ENCODE assay signal across 11 mouse cellular contexts in the genomic region with DNA sequence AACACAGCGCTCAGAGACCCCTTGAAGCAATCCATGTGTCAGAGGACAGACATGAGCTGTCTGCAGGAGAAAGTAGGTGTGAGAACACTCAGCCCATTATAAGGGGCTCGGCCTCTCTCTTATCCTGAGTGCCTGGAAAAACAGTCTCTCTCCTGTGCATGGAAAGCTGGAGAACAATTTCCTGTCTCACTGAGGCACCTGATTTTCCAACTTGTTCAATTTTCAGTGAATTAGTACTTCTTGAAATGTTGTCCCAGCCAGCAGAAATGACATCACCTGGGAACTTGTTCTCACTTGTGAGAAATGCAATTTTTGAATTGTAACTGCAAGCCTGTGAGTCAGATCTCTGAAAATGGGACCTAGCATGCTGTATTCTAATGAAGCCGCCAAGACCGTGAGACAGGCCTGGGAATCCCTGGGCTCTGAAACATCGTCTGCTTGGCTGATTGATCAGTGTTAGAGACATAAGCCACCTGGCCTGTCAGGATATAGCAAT. TPM values are rescaled to one million over a fixed set of nuclear protein-coding genes. Genes with fewer than 3 reads are reported as not detected.
DNase-seq lines count a peak whose midpoint lies in the region; ATAC-seq and TF ChIP-seq lines count a peak whose summit lies in the region.
"Had no signal": no experiment of that assay in that cellular context is flagged by ENCODE, and none has a peak within 500 bp of the region (broad histone marks: within the 10 kb centered on the region; RNA-seq: fewer than 3 reads in every experiment).

No protein-coding gene starts in this region.

- no peaks in the 10 kb centered on the region for H3K9me3 ChIP-seq in limb, embryonic 14.5 days (ENCODE audit: control insufficient read depth, low read length)
- H3K9me3 ChIP-seq: liver, embryonic 15.5 days; neural tube, embryonic 12.5 days had no signal

- peak overlapping the region; percentile 63 for H3K27ac ChIP-seq in limb, embryonic 14.5 days (replicated peaks; ENCODE audit: low read depth, low read length)
- H3K27ac ChIP-seq: liver, embryonic 15.5 days; neural tube, embryonic 12.5 days had no signal

- no peak overlapping the region for H3K9ac ChIP-seq in limb, embryonic 14.5 days (ENCODE audit: low read depth, low read length, severe bottlenecking)
- H3K9ac ChIP-seq: liver, embryonic 15.5 days; neural tube, embryonic 12.5 days had no signal

- 18% methylated on average over 5 of the region's 5 CpGs for WGBS in limb, embryonic 14.5 days

- peak; percentile 2 for DNase-seq in right cerebral cortex, adult 18-20 months
- DNase-seq in right cerebral cortex, postnatal 36 days (ENCODE audit: low spot score in 2 of 2): no peak
- DNase-seq in heart, adult 8-10 months (ENCODE audit: low spot score): peak; percentile 52
- DNase-seq in limb, embryonic 14.5 days (ENCODE audit: low spot score): peak; percentile 69
- no peak for DNase-seq in ovary, postnatal 14 days (ENCODE audit: low spot score)
- DNase-seq in cerebellum, adult 8-10 months: no peak
- DNase-seq in thymus, postnatal 0 days (ENCODE audit: low spot score): no peak
- DNase-seq in adrenal gland, postnatal 10 days: no peak

- peak; percentile 85 for ATAC-seq in limb, embryonic 14.5 days (ENCODE audit: low FRiP score, low read depth)
- ATAC-seq: inflammation-experienced regulatory T-cells, adult 6 months had no signal

- no peaks in the 10 kb centered on the region for H3K27me3 ChIP-seq in limb, embryonic 14.5 days (ENCODE audit: control insufficient read depth, insufficient read depth, low read length)
- H3K27me3 ChIP-seq: liver, embryonic 15.5 days; neural tube, embryonic 12.5 days had no signal

- no peaks in the 10 kb centered on the region for H3K36me3 ChIP-seq in limb, embryonic 14.5 days (ENCODE audit: control insufficient read depth, insufficient read depth, low read length)
- H3K36me3 ChIP-seq: liver, embryonic 15.5 days; neural tube, embryonic 12.5 days had no signal

- no peak overlapping the region for H3K4me2 ChIP-seq in limb, embryonic 14.5 days (replicated peaks; ENCODE audit: low read depth, low read length, severe bottlenecking)
- H3K4me2 ChIP-seq: liver, embryonic 15.5 days; neural tube, embryonic 12.5 days had no signal

- peaks cover 9% of the 10 kb centered on the region for H3K4me1 ChIP-seq in limb, embryonic 14.5 days (ENCODE audit: control insufficient read depth, insufficient read depth, low read length)
- H3K4me1 ChIP-seq: neural tube, embryonic 12.5 days had no signal

- TF ChIP-seq POLR2A in limb, embryonic 14.5 days (IDR thresholded peaks at IDR 0.05; ENCODE audit: borderline replicate concordance, extremely low read depth, insufficient read depth, insufficient read length): no peak

- no peak overlapping the region for H3K4me3 ChIP-seq in limb, embryonic 14.5 days (replicated peaks; ENCODE audit: low read length)
- H3K4me3 ChIP-seq: liver, embryonic 15.5 days; neural tube, embryonic 12.5 days had no signal

RNA-seq across cellular contexts. Expression of a gene that starts 28.2 kb away (rescaled TPM):
- 100 to 1,000 TPM; 208 to 263 (median 234) TPM for total RNA-seq in heart, adult 8-10 months (2022)
- polyA plus RNA-seq in limb, embryonic 14.5 days (2012; rRNA removed): 38.9 and 53.3 TPM in 2 replicates
- polyA plus RNA-seq in limb, embryonic 14.5 days (2014; fragmentation: Nextera tagmentation; extraction: Ambion mirVana): 95.5 and 104 TPM in 2 replicates
- polyA plus RNA-seq in thymus, postnatal 0 days (2015; fragmentation: Nextera tagmentation; extraction: Ambion mirVana): 39.9 and 49.9 TPM in 2 replicates
- 100 to 1,000 TPM; 104 to 105 TPM for total RNA-seq in adrenal gland, postnatal 10 days (2021)

Comparison
In these comparisons a context has a peak if more than half of its experiments do, and no peak if none do; other contexts are left out.
1. DNase-seq: peak in right cerebral cortex, adult 18-20 months (single experiment), heart, adult 8-10 months (single experiment) and limb, embryonic 14.5 days (single experiment); none in right cerebral cortex, postnatal 36 days (0 of 2), ovary, postnatal 14 days (single experiment), cerebellum, adult 8-10 months (single experiment), thymus, postnatal 0 days (single experiment) and adrenal gland, postnatal 10 days (single experiment).